Mouse (Mus musculus) regulatory T cell (primary cell): Measurements from ENCODE around the gene Dusp1.

Source experiments
- in situ Hi-C: fragments of 300-600 bp; cut with MboI, MseI; formaldehyde crosslinking; loops from one replicate; pipeline ENCODE4 v1.15.1; 2025; ENCODE audit warnings: high pct_unique_total_duplicates

Dusp1 gene

GRCm38 (mm10) chr17:26503981-26504671 is 57.8 kb downstream of the Dusp1 start:
- in situ Hi-C loops, result no loop called here

GRCm38 (mm10) chr17:26502808-26503671 is 58.9 kb downstream of the Dusp1 start:
- in situ Hi-C loops, result no loop called here

GRCm38 (mm10) chr17:26501826-26502225 is 60.1 kb downstream of the Dusp1 start:
- in situ Hi-C loops, result no loop called here

- in situ Hi-C loops, result no loop called here
Measured at GRCm38 (mm10) chr17:26498626-26499025, 63.3 kb downstream of the Dusp1 start.

DNA sequence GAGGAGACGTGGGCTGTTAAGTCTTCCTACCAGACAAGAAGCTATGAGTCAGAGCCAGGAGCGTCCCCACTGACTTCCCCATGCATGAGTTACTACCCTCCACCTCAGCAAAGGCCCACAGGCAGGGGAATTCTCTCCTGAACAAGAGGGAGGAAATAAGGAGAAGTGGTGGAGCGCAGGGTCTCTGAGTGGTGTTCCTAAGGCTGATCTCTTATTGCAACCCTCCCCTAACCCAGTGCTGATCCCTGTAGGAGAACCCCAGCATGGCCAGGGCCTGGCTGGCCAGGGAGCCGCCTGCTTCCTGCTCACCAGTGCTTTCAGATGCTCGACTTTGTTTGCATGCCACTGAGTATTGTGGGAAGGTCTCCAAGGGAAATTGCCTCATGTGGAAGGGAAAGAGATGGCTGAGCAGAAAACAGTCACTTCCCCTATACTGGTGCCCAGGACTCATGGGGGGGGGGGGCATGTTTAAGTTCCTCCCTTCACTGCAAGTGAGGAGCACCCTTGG is 64.5 kb downstream of the Dusp1 start:
- in situ Hi-C loops, result no loop called here

GRCm38 (mm10) chr17:26494642-26495468 is 67.1 kb downstream of the Dusp1 start:
- in situ Hi-C loops, result no loop called here

- in situ Hi-C loops, result no loop called here
Measured at GRCm38 (mm10) chr17:26492246-26492645, 69.7 kb downstream of the Dusp1 start.

DNA sequence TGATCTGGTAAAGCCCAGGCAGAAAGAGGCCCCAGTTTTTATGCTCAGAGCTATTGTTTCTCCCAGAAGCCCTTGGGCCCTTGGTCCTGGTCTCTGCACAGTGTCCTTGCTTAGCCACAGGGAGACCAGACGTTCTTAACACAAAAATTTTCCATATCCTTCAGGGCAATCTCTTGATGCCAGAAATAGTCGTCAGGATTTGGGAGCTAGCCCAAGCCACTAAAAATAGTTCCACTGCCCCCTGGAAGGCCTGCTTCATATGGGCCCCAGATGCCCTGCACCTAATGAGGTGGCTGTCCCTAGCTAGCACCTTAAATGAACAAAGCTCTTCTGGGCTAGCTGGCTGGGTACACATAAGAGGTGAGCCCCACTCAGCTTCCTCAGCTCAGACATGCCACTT is 71.0 kb downstream of the Dusp1 start:
- in situ Hi-C loops, result no loop called here

- in situ Hi-C loops, result no loop called here
Measured at GRCm38 (mm10) chr17:26490072-26490471, 71.9 kb downstream of the Dusp1 start.

DNA sequence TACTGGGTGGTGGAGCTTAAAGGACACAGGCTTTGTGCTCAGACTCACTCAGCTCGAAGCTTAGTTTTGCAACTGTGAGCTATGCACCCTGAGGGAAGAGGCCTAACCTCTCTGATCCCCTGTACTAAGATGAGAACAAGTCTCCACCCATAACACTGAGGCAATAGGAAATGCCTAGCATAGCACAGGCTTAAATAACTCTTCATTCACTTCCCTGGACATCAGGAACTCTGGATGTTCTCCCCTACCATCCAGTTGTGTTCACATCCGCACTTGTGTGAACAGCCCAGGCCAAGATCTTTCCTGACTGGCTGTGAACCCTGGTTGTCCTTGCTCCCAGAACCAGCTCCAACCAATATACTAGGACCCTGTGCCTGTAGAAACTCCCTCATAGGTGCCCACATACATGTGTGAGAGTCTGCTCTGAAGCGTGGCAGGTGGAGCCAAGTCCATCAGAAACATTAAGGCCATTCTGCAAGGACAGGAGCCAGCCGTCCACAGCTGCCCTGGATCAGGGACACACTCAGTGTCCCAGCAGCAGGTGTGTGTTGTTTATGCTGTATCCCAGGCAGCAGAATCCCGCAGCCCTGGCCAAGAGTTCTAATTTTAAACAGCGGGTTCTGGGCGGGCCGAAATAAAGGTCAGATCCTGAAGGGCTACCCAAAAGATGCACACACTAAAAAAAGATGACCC is 73.1 kb downstream of the Dusp1 start:
- in situ Hi-C loops, result no loop called here

GRCm38 (mm10) chr17:26487917-26488316 is 74.0 kb downstream of the Dusp1 start:
- in situ Hi-C loops, result no loop called here

GRCm38 (mm10) chr17:26487266-26487665 is 74.7 kb downstream of the Dusp1 start:
- in situ Hi-C loops, result no loop called here

GRCm38 (mm10) chr17:26484626-26485421 is 77.1 kb downstream of the Dusp1 start:
- in situ Hi-C loops, result no loop called here

- in situ Hi-C loops, result no loop called here
Measured at GRCm38 (mm10) chr17:26480956-26481355, 81.0 kb downstream of the Dusp1 start.

DNA sequence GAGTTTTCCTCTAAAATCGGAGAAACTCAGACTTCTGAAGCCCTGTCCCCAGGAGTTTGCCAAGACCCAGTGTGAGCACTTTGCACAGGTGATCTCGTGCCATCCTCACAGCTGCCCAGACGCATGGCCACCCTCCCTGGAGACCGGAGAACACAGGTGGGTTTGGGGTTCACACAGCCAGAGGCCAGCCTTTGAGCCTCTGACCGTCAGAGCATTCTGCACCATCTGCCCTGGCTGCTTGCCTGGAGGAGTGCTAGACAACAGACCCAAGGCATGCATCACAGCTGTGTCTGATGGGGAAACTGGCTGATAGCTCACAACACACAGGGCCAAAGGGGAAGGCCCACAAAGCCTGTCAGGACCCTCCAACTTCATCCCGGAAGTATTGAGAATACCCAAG is 82.3 kb downstream of the Dusp1 start:
- in situ Hi-C loops, result loop anchor here (5.0 kb wide), 1 partner anchor 52 kb away; no protein-coding TSS in a partner anchor

- in situ Hi-C loops, result loop anchor here (5.0 kb wide), 1 partner anchor 51 kb away; no protein-coding TSS in a partner anchor
Measured at GRCm38 (mm10) chr17:26478672-26479071, 83.3 kb downstream of the Dusp1 start.

DNA sequence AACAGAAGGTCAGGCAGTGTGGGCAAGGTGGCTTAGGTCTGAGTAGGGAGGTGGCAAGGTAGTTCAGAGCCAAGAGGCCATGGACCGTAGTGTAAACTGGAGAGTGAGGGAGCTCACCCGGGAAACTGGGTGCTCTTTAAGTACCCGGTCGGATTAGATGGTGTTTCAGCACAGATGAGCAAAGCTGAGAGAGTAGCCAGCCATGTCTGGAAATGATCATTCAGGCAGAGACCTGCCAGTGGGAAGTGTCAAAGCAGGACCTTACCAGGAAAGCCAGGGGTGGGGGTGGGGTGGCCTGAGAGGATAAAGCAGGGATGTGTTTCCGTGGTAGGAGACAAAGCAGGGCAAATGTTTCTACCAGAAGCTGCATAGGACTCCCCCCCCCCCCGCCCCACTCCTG is 85.1 kb downstream of the Dusp1 start:
- in situ Hi-C loops, result loop anchor here (5.0 kb wide), 1 partner anchor 50 kb away; no protein-coding TSS in a partner anchor

GRCm38 (mm10) chr17:26468102-26468894 is 93.6 kb downstream of the Dusp1 start:
- in situ Hi-C loops, result loop anchor here (5.0 kb wide), 1 partner anchor 169 kb away; no protein-coding TSS in a partner anchor

DNA sequence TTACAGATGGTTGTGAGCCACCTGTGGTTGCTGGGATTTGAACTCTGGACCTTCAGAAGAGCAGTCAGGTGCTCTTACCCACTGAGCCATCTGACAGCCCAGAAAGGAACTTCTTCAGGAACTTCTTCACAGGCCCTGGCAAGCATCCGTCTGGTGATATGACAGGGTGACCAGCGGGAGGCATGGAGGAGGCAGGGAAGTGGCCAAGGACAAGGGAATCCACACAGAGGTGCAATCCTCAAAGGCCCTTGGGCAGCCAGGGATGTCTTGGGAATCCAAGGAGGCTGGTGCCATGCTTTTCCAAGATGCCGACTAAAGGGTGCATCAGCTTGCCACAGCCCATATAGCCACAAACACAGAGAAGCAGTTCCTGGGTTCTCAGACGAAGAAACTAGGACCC is 94.3 kb downstream of the Dusp1 start:
- in situ Hi-C loops, result loop anchor here (5.0 kb wide), 1 partner anchor 170 kb away; no protein-coding TSS in a partner anchor
